Mouse (Mus musculus) spleen, embryonic (tissue): ENCODE measurements around the gene Ppp1r12b.

Experiments used
- CTCF ChIA-PET: fragments of 350-600 bp; sonication (Branson Sonifier 250); formaldehyde crosslinking; loops from one replicate; lab custom pipeline; 2022; lab: Charles Lee

Ppp1r12b gene

DNA sequence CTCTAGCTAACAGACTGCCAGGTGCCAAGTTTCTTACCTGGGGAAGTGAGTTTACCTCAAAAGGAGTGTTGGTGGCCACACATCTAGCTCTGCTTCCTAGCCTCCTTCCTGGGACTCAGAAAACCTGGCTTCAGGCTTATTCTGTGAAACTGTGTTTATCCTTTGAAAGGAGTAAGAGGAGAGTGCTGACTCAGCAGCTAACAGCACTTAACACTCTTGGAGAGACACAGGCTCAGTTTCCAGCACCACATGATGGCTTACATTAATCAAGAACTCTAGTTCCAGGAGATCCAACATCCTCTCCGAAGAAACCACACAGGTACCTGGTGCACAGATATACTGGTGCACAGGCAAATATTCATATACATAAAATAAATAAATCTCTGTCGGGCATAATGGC lies 12.8 kb downstream of the Ppp1r12b start:
- CTCF ChIA-PET = no interaction called here

DNA sequence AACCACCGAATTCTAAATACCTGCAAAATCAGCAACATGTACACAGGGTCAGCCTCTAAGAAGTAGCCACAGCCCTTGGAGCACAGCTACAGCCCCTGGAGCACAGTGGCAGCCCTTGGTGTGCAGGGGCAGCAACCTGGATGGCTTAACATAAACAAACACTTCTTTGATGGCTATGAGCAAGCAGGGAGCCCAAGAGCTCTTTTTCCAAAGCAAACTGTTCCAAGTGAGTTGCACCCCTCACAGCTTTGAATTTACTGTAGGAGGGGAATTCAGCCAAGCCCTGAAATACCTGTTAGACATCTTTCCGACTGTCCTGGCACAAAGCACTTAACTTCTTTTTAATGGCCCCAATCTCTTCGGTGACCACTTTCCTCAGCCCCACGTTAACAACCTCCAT lies 14.9 kb downstream of the Ppp1r12b start:
- CTCF ChIA-PET = no interaction called here

DNA sequence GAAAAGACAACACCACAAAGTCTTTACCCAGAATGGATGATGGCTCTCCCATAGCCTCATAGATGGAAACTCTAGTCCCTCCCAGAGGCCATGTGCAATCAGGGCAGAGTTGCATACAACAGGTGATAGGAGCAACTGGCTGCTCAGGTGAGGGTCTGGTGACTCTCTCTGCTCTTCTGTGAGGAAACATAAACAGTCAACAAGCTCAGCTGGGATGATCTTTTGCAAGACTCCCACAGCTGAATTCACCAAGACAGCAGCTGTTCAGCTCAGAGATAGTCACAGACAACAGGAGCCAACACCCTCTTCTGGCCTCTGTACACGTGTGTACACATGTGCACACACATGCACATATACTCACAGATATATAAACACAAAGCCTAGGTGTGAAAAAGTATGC lies 17.5 kb downstream of the Ppp1r12b start:
- CTCF ChIA-PET = no interaction called here

DNA sequence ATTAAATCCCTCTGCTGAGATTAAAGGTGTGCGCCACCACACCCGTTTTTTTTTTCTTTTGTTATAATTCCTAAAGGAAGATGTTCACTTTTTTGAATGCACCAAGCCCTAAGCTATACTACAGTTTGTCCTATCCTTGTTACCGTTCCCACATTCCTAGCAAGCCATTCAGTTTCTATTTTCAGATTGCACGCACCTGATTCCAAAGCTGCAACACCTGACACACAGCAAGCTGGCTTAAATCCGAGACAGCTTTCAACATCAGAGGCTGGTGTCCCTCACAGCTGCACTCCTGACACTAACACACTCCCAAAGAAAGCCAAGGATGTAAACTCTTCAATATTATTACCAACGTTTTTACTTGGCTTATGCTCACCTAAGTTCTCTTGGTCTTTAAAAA lies 19.4 kb downstream of the Ppp1r12b start:
- CTCF ChIA-PET = no interaction called here

DNA sequence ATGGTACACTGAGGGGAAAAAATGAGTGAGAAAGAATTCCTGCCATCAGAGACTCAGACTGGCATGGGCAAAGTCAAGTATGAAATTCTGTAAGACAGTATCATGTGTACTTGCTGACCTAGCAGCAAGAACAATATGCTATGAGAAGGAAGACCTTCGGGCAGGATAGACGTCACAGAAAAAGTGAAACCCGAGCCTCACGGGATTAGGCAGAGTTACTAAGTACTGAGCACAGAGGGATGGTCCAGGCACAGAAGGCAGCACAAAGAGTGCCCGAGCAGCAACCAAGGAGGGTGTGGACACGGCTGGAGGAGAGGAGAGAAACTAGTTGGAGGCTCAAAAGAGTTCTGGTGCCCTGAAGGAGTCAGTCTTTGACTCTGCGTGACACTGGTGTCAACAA lies 23.3 kb downstream of the Ppp1r12b start:
- CTCF ChIA-PET = no interaction called here

DNA sequence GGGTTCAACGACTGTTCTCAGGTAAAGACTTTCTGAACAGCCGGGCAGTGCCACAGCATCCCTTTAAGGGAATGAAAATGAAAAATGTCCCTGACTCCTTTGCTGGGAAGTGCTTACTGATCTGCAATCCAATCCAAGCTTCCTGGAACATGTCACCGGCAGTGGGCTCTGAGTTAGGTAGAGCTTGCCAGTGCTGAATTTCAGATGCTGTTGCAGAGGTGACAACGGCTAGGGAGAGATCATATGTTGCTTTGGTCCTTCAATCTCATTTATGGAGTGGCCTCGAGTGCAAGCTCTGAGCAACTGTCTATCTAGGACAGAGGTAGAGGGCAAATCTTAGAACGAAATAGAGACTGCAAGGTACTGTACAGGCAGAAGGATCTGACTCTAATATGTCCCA lies 36.7 kb downstream of the Ppp1r12b start:
- CTCF ChIA-PET = interaction anchor here (0.5 kb wide), 1 partner anchor 403 kb away, joined by 9 read pairs; no protein-coding TSS in a partner anchor

DNA sequence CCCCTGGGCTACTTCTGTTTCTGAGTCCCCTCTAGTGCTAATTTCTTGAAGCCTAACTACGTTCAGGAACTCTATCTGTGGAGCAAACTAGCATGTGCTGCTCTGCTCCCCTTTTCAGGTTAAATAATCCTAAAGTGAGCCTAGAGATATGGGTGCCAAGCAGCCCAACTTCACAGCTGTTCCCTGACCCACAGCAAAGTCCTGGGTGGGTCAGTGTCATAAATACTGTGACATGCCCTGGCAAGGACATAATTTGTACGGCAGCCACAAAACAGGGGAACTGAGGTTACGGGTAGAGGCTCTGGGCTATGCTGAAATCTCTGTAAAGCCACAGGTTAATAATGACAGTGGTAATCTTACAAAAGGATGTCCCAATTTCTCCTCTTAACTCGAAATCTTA lies 40.3 kb downstream of the Ppp1r12b start:
- CTCF ChIA-PET = no interaction called here

DNA sequence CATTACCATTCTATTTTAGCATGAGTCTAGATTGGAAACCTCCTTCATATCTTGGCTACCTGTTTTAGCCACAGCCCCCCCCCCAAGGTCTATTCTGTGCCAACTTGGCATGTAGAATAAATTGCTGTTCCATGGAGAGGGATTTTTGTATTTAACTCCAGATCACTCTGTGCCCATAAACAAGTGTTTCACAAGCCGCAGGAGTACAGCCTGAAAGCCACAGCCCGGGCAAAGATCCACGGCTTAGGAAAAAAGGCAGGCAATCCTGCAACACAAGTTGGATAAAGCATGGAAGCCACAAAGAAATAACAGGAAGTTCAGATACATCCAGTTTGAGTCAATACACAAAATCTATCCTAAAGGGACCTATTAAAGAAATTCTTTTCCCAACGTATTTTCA lies 42.2 kb downstream of the Ppp1r12b start:
- CTCF ChIA-PET = no interaction called here

DNA sequence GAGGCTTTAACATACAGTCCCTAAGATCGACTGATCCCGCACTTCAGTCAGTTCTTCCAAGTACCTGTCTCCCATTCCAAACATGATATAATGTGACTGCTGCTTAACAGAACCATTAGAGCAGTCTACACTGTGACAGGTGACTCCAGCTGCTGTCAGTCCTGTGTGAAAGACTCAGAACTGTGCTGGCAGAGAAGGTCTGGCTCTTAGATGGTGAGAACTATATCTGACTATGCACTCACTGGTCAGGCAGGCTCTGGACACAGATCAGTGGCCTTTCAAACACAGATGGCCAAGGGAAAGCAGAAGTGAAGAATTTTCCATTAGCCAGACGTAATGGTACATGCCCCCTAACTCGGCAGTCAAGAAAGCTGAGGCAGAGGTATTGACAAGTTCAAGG lies 43.9 kb downstream of the Ppp1r12b start:
- CTCF ChIA-PET = no interaction called here

DNA sequence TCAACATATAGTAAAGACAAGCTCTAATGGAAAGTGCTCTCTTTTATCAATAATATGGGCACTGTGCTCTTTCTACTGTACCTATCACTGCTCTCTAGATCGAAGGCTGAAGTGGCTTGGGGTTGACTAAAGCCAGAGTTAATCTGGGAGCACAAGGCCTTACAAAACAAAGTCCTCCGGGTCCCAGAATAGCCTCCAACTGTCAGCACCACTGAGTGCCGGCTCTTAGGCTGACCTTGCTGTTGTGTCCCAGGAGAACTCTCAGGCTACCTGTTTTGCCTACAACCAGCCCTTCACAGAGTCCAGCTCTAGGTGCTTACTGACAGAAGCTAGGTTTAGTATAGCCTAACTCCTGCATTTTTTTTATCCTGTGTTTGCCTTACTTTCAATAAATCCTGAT lies 45.7 kb downstream of the Ppp1r12b start:
- CTCF ChIA-PET = interaction anchor here (0.8 kb wide), 1 partner anchor 53 kb away, joined by 3 read pairs; no protein-coding TSS in a partner anchor

DNA sequence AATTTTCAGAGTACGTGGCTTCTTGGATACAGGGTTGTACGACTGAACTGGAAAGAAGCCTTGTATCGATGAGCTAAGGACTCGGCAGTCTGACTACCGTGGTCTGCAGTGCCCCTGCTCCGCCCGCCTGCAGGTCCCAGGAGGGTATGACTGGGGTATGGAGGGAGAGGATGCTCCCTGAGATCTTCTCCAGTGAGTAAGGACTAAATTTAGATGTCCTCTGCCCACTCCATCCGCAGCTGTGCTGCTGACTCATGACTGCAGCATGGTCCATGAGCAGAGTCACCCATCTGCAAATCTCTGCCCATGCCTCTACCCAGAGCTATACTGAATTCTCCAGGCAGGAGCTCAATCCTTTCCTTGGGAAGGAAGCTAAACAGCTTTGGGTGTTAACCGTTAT lies 46.3 kb downstream of the Ppp1r12b start:
- CTCF ChIA-PET = no interaction called here

DNA sequence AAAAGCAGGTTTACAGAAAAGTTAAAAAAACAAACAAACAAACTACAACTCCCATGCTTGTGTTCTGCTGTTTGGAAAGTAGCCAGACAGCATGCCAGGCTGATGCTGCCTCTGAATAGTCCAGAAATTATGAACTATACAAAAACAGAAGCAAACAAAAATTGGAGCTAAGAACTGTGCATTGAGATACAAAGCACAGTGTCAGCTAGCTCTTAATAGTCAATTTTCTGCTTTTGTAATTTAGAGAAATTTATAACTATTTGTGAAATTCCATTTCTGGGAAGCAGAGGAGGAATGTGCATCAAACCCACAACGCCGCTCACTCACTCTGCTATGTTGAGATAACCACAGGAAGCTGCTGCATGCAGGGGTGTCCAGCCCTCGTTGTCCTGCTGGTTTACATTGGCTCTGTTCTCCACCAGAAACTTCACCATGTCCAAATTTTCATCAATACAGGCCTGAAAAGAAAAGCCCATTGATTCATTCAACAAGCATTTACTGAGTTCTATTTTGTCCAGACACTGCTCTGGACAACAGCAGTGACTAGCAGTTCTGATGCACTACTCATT lies 53.6 kb downstream of the Ppp1r12b start:
- CTCF ChIA-PET = no interaction called here

DNA sequence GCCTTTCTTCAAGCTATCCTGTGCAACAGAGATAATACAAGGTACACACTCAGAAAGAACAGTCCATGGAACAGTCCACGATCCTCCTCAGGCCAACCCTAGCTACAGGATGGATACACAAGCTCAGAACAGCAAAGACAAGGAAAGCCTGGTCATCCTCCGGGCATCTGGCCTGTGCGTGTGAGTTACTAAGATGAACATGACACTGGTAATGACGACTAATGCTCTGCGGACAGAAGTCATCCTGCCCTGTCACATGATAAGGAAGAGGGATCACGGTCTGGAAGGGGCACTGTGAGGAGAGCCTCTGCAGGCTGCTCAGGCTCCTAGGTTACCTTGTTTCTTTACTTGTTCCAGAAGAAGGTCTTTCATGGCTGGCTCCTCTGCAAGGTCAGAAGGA lies 59.7 kb downstream of the Ppp1r12b start:
- CTCF ChIA-PET = no interaction called here

DNA sequence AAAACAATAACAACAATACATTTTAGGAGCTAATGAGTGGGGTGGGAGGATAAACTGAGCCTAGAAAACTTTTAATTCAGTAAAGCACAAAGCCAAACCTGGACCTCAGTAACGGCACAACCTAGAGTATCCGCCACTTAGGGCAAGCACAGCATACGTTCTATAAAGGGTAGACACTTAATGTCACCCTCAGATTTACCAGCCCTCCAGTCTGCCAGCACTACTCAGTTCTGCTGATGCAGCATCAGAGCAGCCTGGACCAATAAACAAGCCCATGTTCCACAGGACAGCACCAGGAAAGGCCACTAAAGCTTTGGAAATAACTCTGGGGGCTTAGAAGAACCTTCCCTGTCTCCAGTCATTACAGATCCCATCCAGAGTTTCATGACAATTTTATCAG lies 60.9 kb downstream of the Ppp1r12b start:
- CTCF ChIA-PET = no interaction called here

DNA sequence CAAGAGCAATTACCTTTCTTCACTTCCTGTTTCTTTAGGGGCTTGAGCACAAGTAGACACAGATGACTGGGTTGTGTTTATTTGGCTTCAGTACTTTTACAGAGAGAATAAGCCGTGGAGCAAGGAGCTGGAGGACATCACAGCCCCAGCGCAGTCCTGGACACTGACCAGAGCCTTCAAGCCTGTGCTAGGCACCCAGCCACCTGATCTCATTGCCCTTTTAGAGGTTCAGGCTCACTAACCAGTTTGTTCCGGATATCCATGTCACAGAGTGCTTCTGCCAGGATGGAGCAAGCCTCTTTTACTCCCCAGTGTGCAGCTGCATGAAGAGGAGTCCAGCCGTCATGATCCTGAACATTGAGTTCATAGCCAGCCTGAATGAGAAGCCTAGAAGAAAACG lies 63.8 kb downstream of the Ppp1r12b start:
- CTCF ChIA-PET = no interaction called here

DNA sequence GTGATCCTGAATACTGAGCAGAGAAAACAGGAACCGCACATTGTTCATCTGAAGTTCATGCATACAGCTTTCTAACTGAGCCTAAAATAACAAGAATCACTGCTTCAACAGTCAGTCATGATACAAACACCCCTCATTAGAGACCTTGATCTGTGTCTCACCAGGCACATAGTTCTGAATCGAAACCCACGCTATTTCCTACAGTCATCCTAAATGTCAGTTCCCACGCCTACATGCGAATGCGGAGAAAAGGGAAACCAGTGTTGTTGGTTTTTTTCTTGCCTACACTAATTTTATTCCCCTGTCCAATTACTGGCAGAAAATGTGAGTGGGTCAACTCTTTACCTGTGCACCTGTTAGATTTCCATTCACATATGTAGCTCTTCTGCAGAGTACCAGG lies 66.1 kb downstream of the Ppp1r12b start:
- CTCF ChIA-PET = no interaction called here

DNA sequence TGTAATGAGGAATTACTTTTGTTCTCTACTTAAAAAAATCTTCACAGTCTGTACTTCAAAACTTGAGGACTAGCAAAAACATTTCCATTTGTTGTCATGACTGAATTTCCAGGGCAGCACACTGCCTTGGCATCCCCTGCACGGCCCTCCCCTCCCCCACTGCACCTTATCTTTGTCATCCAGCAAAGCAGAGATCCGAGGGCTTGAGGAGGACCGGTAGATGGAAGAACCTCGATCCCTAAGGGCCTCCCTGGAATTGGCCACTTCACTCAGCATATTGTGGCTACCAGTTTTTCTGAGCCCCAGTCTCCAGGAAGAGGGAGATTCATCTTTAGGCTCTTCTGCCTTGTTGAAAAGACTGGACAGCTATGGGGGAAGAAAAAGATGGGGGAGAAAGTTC lies 79.9 kb downstream of the Ppp1r12b start:
- CTCF ChIA-PET = interaction anchor here (0.6 kb wide), 1 partner anchor 103 kb away, joined by 8 read pairs; no protein-coding TSS in a partner anchor

DNA sequence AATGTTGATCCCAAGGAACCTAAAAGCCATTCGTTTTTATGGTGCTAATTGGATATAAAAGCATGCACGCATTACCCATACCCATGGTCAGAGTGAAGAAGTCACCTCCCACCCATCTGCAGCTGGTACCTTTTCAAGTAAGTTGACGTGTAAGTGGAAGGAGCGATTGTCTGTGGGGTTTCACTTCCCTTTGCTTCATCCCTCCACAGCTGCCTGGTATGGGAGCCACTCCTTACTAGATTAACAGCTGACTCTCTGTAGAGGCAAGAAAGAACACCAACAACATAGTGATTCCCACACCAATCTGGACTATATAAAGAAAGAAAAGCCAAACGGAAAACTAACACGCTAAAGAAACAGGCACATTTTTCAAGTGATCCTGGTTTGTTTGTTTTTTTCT lies 83.1 kb downstream of the Ppp1r12b start:
- CTCF ChIA-PET = no interaction called here

DNA sequence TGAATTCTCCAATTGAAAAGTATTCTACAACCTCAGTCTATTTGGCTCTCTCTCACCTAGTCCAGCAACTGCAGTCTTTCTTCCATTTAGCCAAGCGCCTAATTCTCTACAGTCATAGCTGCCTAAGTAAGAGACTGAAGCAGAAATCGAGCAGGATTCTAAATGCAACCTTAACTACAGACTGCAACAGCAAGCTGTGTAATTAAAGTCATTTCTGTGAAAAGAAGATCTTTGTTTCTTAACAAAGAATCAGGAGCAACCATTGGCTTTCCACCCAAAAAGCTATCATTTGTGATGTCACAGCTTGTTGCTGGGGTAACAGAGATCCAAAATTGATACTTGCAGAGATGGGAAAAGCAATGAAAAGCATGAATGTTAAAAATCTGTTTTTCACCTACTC lies 89.3 kb downstream of the Ppp1r12b start:
- CTCF ChIA-PET = interaction anchor here (0.8 kb wide), 1 partner anchor 24 kb away, joined by 3 read pairs; no protein-coding TSS in a partner anchor

DNA sequence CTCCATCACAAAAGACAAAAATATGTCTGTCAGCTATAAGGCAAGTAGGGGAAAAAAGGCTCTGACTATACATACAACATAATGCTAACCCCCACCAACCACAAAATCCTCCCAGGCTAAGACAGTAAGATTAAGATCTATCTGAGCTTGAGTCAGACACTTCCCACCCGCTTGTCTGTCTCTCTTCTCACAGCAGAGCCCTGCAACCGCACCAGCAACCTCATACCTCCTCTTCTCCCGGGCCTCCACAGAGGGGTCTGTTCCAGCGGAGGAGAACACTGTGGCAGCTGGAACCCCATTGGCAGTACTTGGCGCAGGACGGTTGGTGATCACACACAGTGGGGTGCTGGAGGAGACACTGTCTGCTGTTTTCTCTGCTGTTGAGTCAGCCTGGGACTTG lies 90.2 kb downstream of the Ppp1r12b start:
- CTCF ChIA-PET = no interaction called here

DNA sequence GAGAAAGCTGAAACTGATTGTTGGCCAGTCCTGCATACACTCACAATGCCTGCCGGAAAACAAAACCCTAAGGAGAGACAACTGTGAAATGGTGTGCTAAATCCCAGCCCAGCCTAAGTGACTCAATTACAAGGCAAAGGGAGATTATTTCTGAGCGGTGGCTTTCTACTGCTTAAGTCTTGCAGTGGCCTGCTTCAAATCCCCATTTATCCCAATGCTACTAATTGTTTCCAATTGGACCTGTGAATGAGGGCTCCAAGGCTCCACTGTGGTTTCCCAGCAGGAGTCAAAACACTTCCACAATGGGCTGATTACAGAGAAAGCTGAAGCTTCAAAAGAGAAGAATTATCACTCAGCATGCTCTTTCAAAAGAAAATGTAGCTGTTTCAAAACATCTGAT lies 95.2 kb downstream of the Ppp1r12b start:
- CTCF ChIA-PET = no interaction called here

DNA sequence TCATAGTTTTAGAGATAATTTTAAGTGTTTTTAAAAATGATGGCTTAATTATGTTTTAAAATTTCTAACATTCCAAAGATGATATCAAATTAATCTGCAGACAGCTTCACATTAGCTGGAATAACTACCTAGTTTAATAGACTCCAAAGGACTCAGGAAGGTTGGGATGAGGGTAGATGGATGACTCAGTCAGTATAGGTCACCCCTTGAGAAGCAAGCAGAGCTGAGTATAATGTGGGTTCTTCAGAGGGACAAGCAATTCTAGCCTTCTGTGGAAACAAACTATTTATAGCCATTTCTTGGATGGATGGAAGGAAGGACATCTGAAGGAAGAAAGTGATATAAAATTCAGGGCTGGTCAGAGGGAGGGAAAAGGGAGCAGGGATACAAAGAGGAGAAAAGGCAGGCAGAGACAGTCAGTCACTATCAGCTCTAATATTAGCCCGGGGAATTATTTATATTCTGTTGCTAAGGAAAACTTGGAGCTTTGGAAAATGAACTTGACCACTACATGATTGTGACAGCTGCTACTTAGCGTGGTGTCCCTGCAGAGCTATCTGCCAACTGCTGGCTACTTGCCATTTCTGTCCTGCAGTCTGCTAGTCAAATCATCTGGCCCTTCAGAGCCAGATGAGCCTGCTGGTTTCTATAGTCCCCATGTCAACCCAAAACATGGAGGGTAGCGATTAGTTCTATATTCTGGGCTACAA lies 97.2 kb downstream of the Ppp1r12b start:
- CTCF ChIA-PET = no interaction called here

DNA sequence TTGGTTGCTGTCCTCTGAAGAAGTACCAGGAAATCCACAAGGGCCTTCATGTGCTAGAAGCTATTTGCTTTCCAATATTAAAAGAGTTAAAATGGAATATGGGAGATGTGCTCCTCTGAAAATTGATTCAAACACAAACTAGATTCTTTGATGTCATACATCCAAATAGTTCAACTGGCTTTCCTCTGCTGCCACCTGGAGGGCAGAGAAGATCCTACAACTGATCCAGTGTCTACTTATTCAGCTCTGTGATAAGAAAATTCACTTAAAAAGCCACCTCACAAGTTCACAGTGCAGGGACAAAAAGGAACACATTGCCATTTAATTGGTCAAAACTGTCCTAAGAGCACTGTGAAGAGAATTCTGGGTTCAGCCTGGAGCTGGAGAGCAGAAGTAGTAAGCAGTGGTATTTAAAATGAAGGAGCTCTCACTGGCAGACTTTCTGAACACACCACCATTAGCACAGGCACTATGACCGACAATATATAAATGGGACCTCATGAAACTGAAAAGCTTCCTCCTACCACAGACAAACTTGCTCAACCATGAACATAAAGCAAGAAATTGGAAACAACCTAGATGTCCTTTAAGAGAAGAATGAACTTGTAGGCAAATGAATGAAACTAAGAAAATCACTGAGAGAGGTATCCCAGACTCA lies 101.3 kb downstream of the Ppp1r12b start:
- CTCF ChIA-PET = interaction anchor here (0.5 to 1.2 kb wide), 3 partner anchors 17 to 110 kb away, joined by 3 to 9 read pairs (median 3); no protein-coding TSS in a partner anchor
